Mouse (Mus musculus) lung, embryonic 15.5 days (tissue): ENCODE measurements around the gene Tpra1. TPM values are rescaled to one million over a fixed set of nuclear protein-coding genes. Genes with fewer than 3 reads are reported as not detected.

Source experiments
- ATAC-seq: fragments of 200-750 bp; cut with Nextera tagmentation; 2 replicates; pipeline ENCODE4 v1.8.0; 2017; ENCODE audit warnings: moderate number of reproducible peaks, borderline replicate concordance; ENCODE audit not compliant: low FRiP score, low TSS enrichment; ENCODE audit errors: extremely low read depth
- H3K27ac ChIP-seq: fragments of 300-500 bp; sonication (generic); 2 replicates; pipeline ENCODE4 v1.5.1; 2015; ENCODE audit warnings: moderate library complexity, mild to moderate bottlenecking, inconsistent platforms
- H3K27me3 ChIP-seq: fragments of 300-500 bp; sonication (generic); 2 replicates; pipeline ENCODE4 v1.6.1; 2015; ENCODE audit warnings: inconsistent platforms
- H3K36me3 ChIP-seq: fragments of 300-500 bp; sonication (generic); 2 replicates; pipeline ENCODE4 v1.6.1; 2015; ENCODE audit warnings: inconsistent platforms
- H3K4me1 ChIP-seq: fragments of 300-500 bp; sonication (generic); 2 replicates; pipeline ENCODE4 v1.6.1; 2015; ENCODE audit warnings: inconsistent platforms
- H3K4me2 ChIP-seq: fragments of 300-500 bp; sonication (generic); 2 replicates; pipeline ENCODE4 v1.6.1; 2015; ENCODE audit warnings: inconsistent platforms, mild to moderate bottlenecking, moderate library complexity
- H3K4me3 ChIP-seq: fragments of 300-500 bp; sonication (generic); 2 replicates; pipeline ENCODE4 v1.5.1; 2015; ENCODE audit warnings: mild to moderate bottlenecking, inconsistent platforms
- H3K9ac ChIP-seq: fragments of 300-500 bp; sonication (generic); 2 replicates; pipeline ENCODE4 v1.6.1; 2015; ENCODE audit warnings: inconsistent platforms
- H3K9me3 ChIP-seq: fragments of 300-500 bp; sonication (generic); 2 replicates; pipeline ENCODE4 v1.6.1; 2016; ENCODE audit warnings: inconsistent platforms
- WGBS: fragments of 180-500 bp; shearing (Covaris S2); methylation state at CpG from one replicate; pipeline ENCODE4 v1.1.7; 2015; 5-methylcytosine and 5-hydroxymethylcytosine counted together
- polyA plus RNA-seq: library from polyadenylated mRNA; unstranded; fragments of >200 nt; fragmentation: Nextera tagmentation; extraction: Ambion mirVana; gene quantifications from 2 replicates; pipeline ENCODE4 v1.2.1, GENCODE M21; 2015

Gene Tpra1
- 68.5 and 75.8 TPM in 2 replicates for polyA plus RNA-seq

GRCm38 (mm10) chr6:88901947-88902820, at the start of gene Tpra1:
TSS of gene Tpra1 (plus strand) at chr6:88902251.
- H3K4me2 ChIP-seq: peak within 1 kb of the TSS; percentile 96
- H3K9me3 ChIP-seq: no peaks in the 10 kb centered on the region
- under 1% methylated on average over 66 of the region's 66 CpGs for WGBS
- H3K9ac ChIP-seq: peak within 1 kb of the TSS; percentile 76
- peak within 1 kb of the TSS; percentile 96 for H3K27ac ChIP-seq
- H3K36me3 ChIP-seq: no peaks in the 10 kb centered on the region
- peak; percentile 85 for ATAC-seq
- H3K27me3 ChIP-seq: no peaks in the 10 kb centered on the region
- peaks cover 54% of the 10 kb centered on the region for H3K4me1 ChIP-seq
- peak within 1 kb of the TSS; percentile 77 for H3K4me3 ChIP-seq

- H3K27me3 ChIP-seq: no peaks in the 10 kb centered on the region
- H3K4me2 ChIP-seq: no peak overlapping the region
- no peak for ATAC-seq
- H3K27ac ChIP-seq: no peak overlapping the region
- H3K9me3 ChIP-seq: no peaks in the 10 kb centered on the region
- H3K9ac ChIP-seq: no peak overlapping the region
- 69% methylated on average over 5 of the region's 5 CpGs for WGBS
- no peaks in the 10 kb centered on the region for H3K36me3 ChIP-seq
- H3K4me1 ChIP-seq: no peaks in the 10 kb centered on the region
- no peak overlapping the region for H3K4me3 ChIP-seq
Observed at GRCm38 (mm10) chr6:88854509-88854908, 47.5 kb upstream of the Tpra1 start.

- no peaks in the 10 kb centered on the region for H3K36me3 ChIP-seq
- no peaks in the 10 kb centered on the region for H3K27me3 ChIP-seq
- no peak overlapping the region for H3K27ac ChIP-seq
- peak; percentile 44 for ATAC-seq
- no peak overlapping the region for H3K9ac ChIP-seq
- WGBS: 23% methylated on average over 5 of the region's 5 CpGs
- H3K4me3 ChIP-seq: no peak overlapping the region
- H3K4me1 ChIP-seq: no peaks in the 10 kb centered on the region
- H3K4me2 ChIP-seq: no peak overlapping the region
- H3K9me3 ChIP-seq: no peaks in the 10 kb centered on the region
Observed at GRCm38 (mm10) chr6:88855636-88856035, 46.4 kb upstream of the Tpra1 start.

- WGBS: 35% methylated on average over 9 of the region's 9 CpGs
- Histone ChIP-seq H3K27me3 (no peaks in the 10 kb centered on the region), H3K4me1 (no peaks in the 10 kb centered on the region), H3K27ac (no peak overlapping the region), H3K9me3 (no peaks in the 10 kb centered on the region), H3K9ac (no peak overlapping the region), H3K4me2 (no peak overlapping the region), H3K36me3 (no peaks in the 10 kb centered on the region), H3K4me3 (no peak overlapping the region)
- ATAC-seq: no peak
Observed at GRCm38 (mm10) chr6:88857249-88857648, 44.8 kb upstream of the Tpra1 start.

GRCm38 (mm10) chr6:88857830-88858229, 44.2 kb upstream of the Tpra1 start:
- no peak overlapping the region for H3K27ac ChIP-seq

GRCm38 (mm10) chr6:88858341-88858740, 43.7 kb upstream of the Tpra1 start:
- 69% methylated on average over 7 of the region's 7 CpGs for WGBS
- Histone ChIP-seq H3K4me1 (no peaks in the 10 kb centered on the region), H3K9ac (no peak overlapping the region), H3K4me3 (no peak overlapping the region), H3K27me3 (no peaks in the 10 kb centered on the region), H3K27ac (no peak overlapping the region), H3K9me3 (no peaks in the 10 kb centered on the region), H3K36me3 (peaks cover 4% of the 10 kb centered on the region; the same call in 1 of the 2 replicates), H3K4me2 (no peak overlapping the region)
- ATAC-seq: no peak

More at GRCm38 (mm10) chr6:88857830-88858229, 44.2 kb upstream of the Tpra1 start:
- Histone ChIP-seq H3K27me3 (no peaks in the 10 kb centered on the region), H3K9ac (no peak overlapping the region), H3K4me2 (no peak overlapping the region), H3K36me3 (peaks cover 2% of the 10 kb centered on the region; the same call in 1 of the 2 replicates), H3K4me3 (no peak overlapping the region), H3K4me1 (no peaks in the 10 kb centered on the region), H3K9me3 (no peaks in the 10 kb centered on the region)
- 75% methylated on average over 6 of the region's 6 CpGs for WGBS
- no peak for ATAC-seq

GRCm38 (mm10) chr6:88860914-88861313, 41.1 kb upstream of the Tpra1 start:
- H3K27me3 ChIP-seq: no peaks in the 10 kb centered on the region
- H3K9ac ChIP-seq: no peak overlapping the region
- no peaks in the 10 kb centered on the region for H3K4me1 ChIP-seq
- no peak overlapping the region for H3K4me2 ChIP-seq
- 18% methylated on average over 2 of the region's 2 CpGs for WGBS
- ATAC-seq: 0 out of 2 replicates have a peak, but pooled peaks have one; percentile 33
- no peaks in the 10 kb centered on the region for H3K9me3 ChIP-seq
- no peak overlapping the region for H3K4me3 ChIP-seq
- H3K36me3 ChIP-seq: peaks cover 7% of the 10 kb centered on the region; the same call in 1 of the 2 replicates
- no peak overlapping the region for H3K27ac ChIP-seq

- no peaks in the 10 kb centered on the region for H3K27me3 ChIP-seq
- no peaks in the 10 kb centered on the region for H3K4me1 ChIP-seq
- no peak overlapping the region for H3K9ac ChIP-seq
- no peak overlapping the region for H3K4me2 ChIP-seq
- ATAC-seq: no peak
- H3K27ac ChIP-seq: no peak overlapping the region
- H3K36me3 ChIP-seq: peaks cover 7% of the 10 kb centered on the region; the same call in 1 of the 2 replicates
- H3K4me3 ChIP-seq: no peak overlapping the region
- H3K9me3 ChIP-seq: no peaks in the 10 kb centered on the region
- 76% methylated on average over 7 of the region's 7 CpGs for WGBS
Observed at GRCm38 (mm10) chr6:88865704-88866103, 36.3 kb upstream of the Tpra1 start.

- Histone ChIP-seq H3K4me3 (no peak overlapping the region), H3K27me3 (peaks cover 8% of the 10 kb centered on the region), H3K4me1 (peaks cover 17% of the 10 kb centered on the region; the same call in 1 of the 2 replicates), H3K9ac (no peak overlapping the region), H3K9me3 (no peaks in the 10 kb centered on the region), H3K4me2 (no peak overlapping the region), H3K27ac (no peak overlapping the region), H3K36me3 (peaks cover 1% of the 10 kb centered on the region; the same call in 1 of the 2 replicates)
- no peak for ATAC-seq
- WGBS: 92% methylated on average over 7 of the region's 7 CpGs
Observed at GRCm38 (mm10) chr6:88869459-88869858, 32.6 kb upstream of the Tpra1 start.

GRCm38 (mm10) chr6:88870594-88870993, 31.5 kb upstream of the Tpra1 start:
- WGBS: 55% methylated on average over 4 of the region's 4 CpGs
- ATAC-seq: no peak

GRCm38 (mm10) chr6:88871546-88871945, 30.5 kb upstream of the Tpra1 start:
- Histone ChIP-seq H3K4me2 (no peak overlapping the region), H3K36me3 (no peaks in the 10 kb centered on the region), H3K4me3 (no peak overlapping the region), H3K4me1 (peaks cover 22% of the 10 kb centered on the region), H3K27ac (no peak overlapping the region), H3K9me3 (no peaks in the 10 kb centered on the region), H3K27me3 (peaks cover 20% of the 10 kb centered on the region), H3K9ac (no peak overlapping the region)
- ATAC-seq: no peak
- 34% methylated on average over 8 of the region's 8 CpGs for WGBS

More at GRCm38 (mm10) chr6:88870594-88870993, 31.5 kb upstream of the Tpra1 start:
- H3K27ac ChIP-seq: no peak overlapping the region
- no peaks in the 10 kb centered on the region for H3K9me3 ChIP-seq
- no peak overlapping the region for H3K4me3 ChIP-seq
- H3K27me3 ChIP-seq: peaks cover 17% of the 10 kb centered on the region
- H3K36me3 ChIP-seq: no peaks in the 10 kb centered on the region
- peaks cover 22% of the 10 kb centered on the region for H3K4me1 ChIP-seq
- H3K9ac ChIP-seq: no peak overlapping the region
- no peak overlapping the region for H3K4me2 ChIP-seq

- peaks cover 22% of the 10 kb centered on the region for H3K4me1 ChIP-seq
- H3K9ac ChIP-seq: no peak overlapping the region
- ATAC-seq: no peak
- H3K4me3 ChIP-seq: no peak overlapping the region
- no peaks in the 10 kb centered on the region for H3K36me3 ChIP-seq
- H3K27me3 ChIP-seq: peaks cover 20% of the 10 kb centered on the region
- WGBS: 39% methylated on average over 7 of the region's 7 CpGs
- no peaks in the 10 kb centered on the region for H3K9me3 ChIP-seq
- no peak overlapping the region for H3K4me2 ChIP-seq
- no peak overlapping the region for H3K27ac ChIP-seq
Observed at GRCm38 (mm10) chr6:88872811-88873210, 29.2 kb upstream of the Tpra1 start.
